ENCODE assay signal across 12 mouse cellular contexts in the genomic region with DNA sequence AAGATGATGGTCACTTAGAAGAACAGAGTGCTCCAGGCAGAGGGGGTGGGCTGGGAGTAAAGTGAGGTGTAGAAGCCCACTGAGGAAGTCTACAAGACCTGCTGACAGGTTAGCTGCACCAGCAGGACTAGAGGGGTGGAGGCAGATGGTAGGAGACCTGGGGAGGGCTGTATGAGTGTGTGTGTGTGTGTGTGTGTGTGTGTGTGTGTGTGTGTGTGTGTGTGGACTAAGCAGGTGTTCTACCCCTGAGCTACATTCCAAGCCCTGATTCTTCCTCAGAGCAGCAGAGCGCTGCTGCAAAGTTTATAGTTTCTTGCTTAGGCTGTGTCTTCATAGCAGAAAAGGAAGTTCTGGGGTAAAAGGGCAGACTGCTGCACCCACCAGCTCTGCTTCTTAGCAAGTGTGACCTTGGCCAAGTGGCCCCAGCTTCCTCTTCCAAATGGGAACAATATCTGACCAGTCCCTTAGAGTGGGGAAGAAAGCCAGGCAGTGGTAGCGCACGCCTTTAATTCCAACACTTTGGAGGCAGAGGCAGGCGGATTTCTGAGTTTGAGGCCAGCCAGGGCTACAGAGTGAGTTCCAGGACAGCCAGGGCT. TPM values are rescaled to one million over a fixed set of nuclear protein-coding genes. Genes with fewer than 3 reads are reported as not detected.
DNase-seq lines count a peak whose midpoint lies in the region; ATAC-seq and TF ChIP-seq lines count a peak whose summit lies in the region.
"Had no signal": no experiment of that assay in that cellular context is flagged by ENCODE, and none has a peak within 500 bp of the region (broad histone marks: within the 10 kb centered on the region; RNA-seq: fewer than 3 reads in every experiment).

No protein-coding gene starts in this region.

- no peaks in the 10 kb centered on the region for H3K27me3 ChIP-seq in heart, embryonic 11.5 days (ENCODE audit: control insufficient read depth, insufficient read depth, low read length)
- no peaks in the 10 kb centered on the region for H3K27me3 ChIP-seq in lung, embryonic 16.5 days (ENCODE audit: control insufficient read depth, insufficient read depth, low read depth, low read length)
- H3K27me3 ChIP-seq in limb, embryonic 14.5 days (ENCODE audit: control insufficient read depth, insufficient read depth, low read length), result no peaks in the 10 kb centered on the region
- no peaks in the 10 kb centered on the region for H3K27me3 ChIP-seq in stomach, embryonic 16.5 days (ENCODE audit: control insufficient read depth, insufficient read depth, low read length)
- H3K27me3 ChIP-seq in midbrain, embryonic 16.5 days (ENCODE audit: control insufficient read depth, insufficient read depth, low read depth, low read length), result no peaks in the 10 kb centered on the region
- H3K27me3 ChIP-seq: forebrain, embryonic 15.5 days had no signal

- DNase-seq in heart, adult 9 months (ENCODE audit: low spot score in 2 of 2), result no peak
- no peak for DNase-seq in lung, postnatal 10 days
- DNase-seq in limb, embryonic 14.5 days (ENCODE audit: low spot score), result no peak
- DNase-seq in right cerebral cortex, postnatal 10 days (ENCODE audit: low spot score in 2 of 2), result no peak
- DNase-seq: right cerebral cortex, adult 18-20 months had no signal

- no peak overlapping the region for H3K4me3 ChIP-seq in heart, embryonic 11.5 days (ENCODE audit: low read depth, low read length)
- no peak overlapping the region for H3K4me3 ChIP-seq in lung, embryonic 16.5 days (ENCODE audit: low read length)
- no peak overlapping the region for H3K4me3 ChIP-seq in limb, embryonic 14.5 days (replicated peaks; ENCODE audit: low read length)
- H3K4me3 ChIP-seq in stomach, embryonic 16.5 days (replicated peaks; ENCODE audit: low read length), result no peak overlapping the region
- no peak overlapping the region for H3K4me3 ChIP-seq in midbrain, embryonic 16.5 days (ENCODE audit: low read depth, low read length)
- H3K4me3 ChIP-seq: forebrain, embryonic 15.5 days had no signal

- H3K27ac ChIP-seq in heart, embryonic 11.5 days (ENCODE audit: low read depth, low read length), result no peak overlapping the region
- H3K27ac ChIP-seq in lung, embryonic 16.5 days (ENCODE audit: low read length), result peak overlapping the region; percentile 70; the same call in 1 of the 2 replicates
- H3K27ac ChIP-seq in limb, embryonic 14.5 days (replicated peaks; ENCODE audit: low read depth, low read length), result peak overlapping the region; percentile 82
- peak overlapping the region; percentile 80 for H3K27ac ChIP-seq in stomach, embryonic 16.5 days (ENCODE audit: low read length)
- H3K27ac ChIP-seq in midbrain, embryonic 16.5 days (ENCODE audit: low read length), result no peak overlapping the region
- H3K27ac ChIP-seq: forebrain, embryonic 15.5 days had no signal

- no peaks in the 10 kb centered on the region for H3K9me3 ChIP-seq in heart, embryonic 11.5 days (replicated peaks; ENCODE audit: control insufficient read depth, low read length)
- H3K9me3 ChIP-seq in lung, embryonic 16.5 days (ENCODE audit: control insufficient read depth, low read length), result no peaks in the 10 kb centered on the region
- H3K9me3 ChIP-seq in limb, embryonic 14.5 days (ENCODE audit: control insufficient read depth, low read length), result no peaks in the 10 kb centered on the region
- no peaks in the 10 kb centered on the region for H3K9me3 ChIP-seq in stomach, embryonic 16.5 days (replicated peaks; ENCODE audit: control insufficient read depth, low read length)
- no peaks in the 10 kb centered on the region for H3K9me3 ChIP-seq in midbrain, embryonic 16.5 days (replicated peaks; ENCODE audit: control insufficient read depth, low read length, poor library complexity, severe bottlenecking)
- H3K9me3 ChIP-seq: forebrain, embryonic 15.5 days had no signal

- ATAC-seq in heart, embryonic 11.5 days (replicated peaks; ENCODE audit: insufficient number of reproducible peaks, low FRiP score, low TSS enrichment), result no peak
- 0 out of 2 replicates have a peak, but pooled peaks have one; percentile 31 for ATAC-seq in lung, embryonic 16.5 days (ENCODE audit: low read depth)
- no peak for ATAC-seq in limb, embryonic 14.5 days (ENCODE audit: low FRiP score, low read depth)
- ATAC-seq in stomach, embryonic 16.5 days (ENCODE audit: insufficient read depth, low FRiP score), result no peak
- ATAC-seq in midbrain, embryonic 16.5 days, result no peak
- ATAC-seq: forebrain, embryonic 15.5 days had no signal

- TF ChIP-seq POLR2A in limb, embryonic 14.5 days (IDR thresholded peaks at IDR 0.05; ENCODE audit: borderline replicate concordance, extremely low read depth, insufficient read depth, insufficient read length), result no peak

- no peaks in the 10 kb centered on the region for H3K36me3 ChIP-seq in heart, embryonic 11.5 days (ENCODE audit: control insufficient read depth, insufficient read depth, low read length)
- H3K36me3 ChIP-seq in lung, embryonic 16.5 days (ENCODE audit: control insufficient read depth, insufficient read depth, low read length), result no peaks in the 10 kb centered on the region
- H3K36me3 ChIP-seq in limb, embryonic 14.5 days (ENCODE audit: control insufficient read depth, insufficient read depth, low read length), result no peaks in the 10 kb centered on the region
- no peaks in the 10 kb centered on the region for H3K36me3 ChIP-seq in stomach, embryonic 16.5 days (ENCODE audit: control insufficient read depth, insufficient read depth, low read length)
- no peaks in the 10 kb centered on the region for H3K36me3 ChIP-seq in midbrain, embryonic 16.5 days (ENCODE audit: control insufficient read depth, insufficient read depth, low read length)
- H3K36me3 ChIP-seq: forebrain, embryonic 15.5 days had no signal

- peak overlapping the region; percentile 6; the same call in 1 of the 2 replicates for H3K9ac ChIP-seq in heart, embryonic 11.5 days (ENCODE audit: low read depth, low read length)
- H3K9ac ChIP-seq in lung, embryonic 16.5 days (ENCODE audit: low read length), result no peak overlapping the region
- H3K9ac ChIP-seq in limb, embryonic 14.5 days (ENCODE audit: low read depth, low read length, severe bottlenecking), result no peak overlapping the region
- no peak overlapping the region for H3K9ac ChIP-seq in stomach, embryonic 16.5 days (ENCODE audit: low read length)
- no peak overlapping the region for H3K9ac ChIP-seq in midbrain, embryonic 16.5 days (ENCODE audit: low read depth, low read length)
- H3K9ac ChIP-seq: forebrain, embryonic 15.5 days had no signal

- 84% methylated on average over 4 of the region's 4 CpGs for WGBS in heart, embryonic 11.5 days (ENCODE audit: insufficient replicate concordance)
- WGBS in lung, embryonic 16.5 days, result 75% methylated on average over 4 of the region's 4 CpGs
- 64% methylated on average over 4 of the region's 4 CpGs for WGBS in limb, embryonic 14.5 days
- WGBS in stomach, embryonic 16.5 days, result 85% methylated on average over 4 of the region's 4 CpGs
- WGBS in midbrain, embryonic 16.5 days, result 93% methylated on average over 4 of the region's 4 CpGs

- H3K4me2 ChIP-seq in heart, embryonic 11.5 days, result no peak overlapping the region
- H3K4me2 ChIP-seq in lung, embryonic 16.5 days (ENCODE audit: low read depth, low read length), result no peak overlapping the region
- no peak overlapping the region for H3K4me2 ChIP-seq in limb, embryonic 14.5 days (replicated peaks; ENCODE audit: low read depth, low read length, severe bottlenecking)
- H3K4me2 ChIP-seq in stomach, embryonic 16.5 days (ENCODE audit: low read depth, low read length), result no peak overlapping the region
- no peak overlapping the region for H3K4me2 ChIP-seq in midbrain, embryonic 16.5 days (ENCODE audit: low read length)
- H3K4me2 ChIP-seq: forebrain, embryonic 15.5 days had no signal

- peaks cover 55% of the 10 kb centered on the region for H3K4me1 ChIP-seq in heart, embryonic 11.5 days (ENCODE audit: control insufficient read depth, insufficient read depth, low read length)
- peaks cover 21% of the 10 kb centered on the region for H3K4me1 ChIP-seq in lung, embryonic 16.5 days (replicated peaks; ENCODE audit: control insufficient read depth, insufficient read depth, low read length)
- peaks cover 51% of the 10 kb centered on the region for H3K4me1 ChIP-seq in limb, embryonic 14.5 days (ENCODE audit: control insufficient read depth, insufficient read depth, low read length)
- H3K4me1 ChIP-seq in stomach, embryonic 16.5 days (ENCODE audit: control insufficient read depth, insufficient read depth, low read length), result peaks cover 24% of the 10 kb centered on the region
- no peaks in the 10 kb centered on the region for H3K4me1 ChIP-seq in midbrain, embryonic 16.5 days (ENCODE audit: control insufficient read depth, insufficient read depth, low read length)
- H3K4me1 ChIP-seq: forebrain, embryonic 15.5 days had no signal

RNA-seq across cellular contexts. Expression of gene Ubtd1, which starts 18.2 kb away (rescaled TPM):
- 9.7 and 10.2 TPM in 2 replicates for polyA plus RNA-seq in heart, embryonic 11.5 days (2014; fragmentation: Nextera tagmentation; extraction: Ambion mirVana)
- 13.8 and 14.5 TPM in 2 replicates for polyA plus RNA-seq in lung, embryonic 16.5 days (2015; fragmentation: Nextera tagmentation; extraction: Ambion mirVana)
- polyA plus RNA-seq in limb, embryonic 14.5 days (2012; rRNA removed), result 38.9 and 50.1 TPM in 2 replicates
- 19.4 and 19.7 TPM in 2 replicates for polyA plus RNA-seq in limb, embryonic 14.5 days (2014; fragmentation: Nextera tagmentation; extraction: Ambion mirVana)
- polyA plus RNA-seq in stomach, embryonic 16.5 days (2015; fragmentation: Nextera tagmentation; extraction: Ambion mirVana), result 13.4 and 14.8 TPM in 2 replicates
- 9.1 and 10.1 TPM in 2 replicates for polyA plus RNA-seq in midbrain, embryonic 16.5 days (2015; fragmentation: Nextera tagmentation; extraction: Ambion mirVana)

RNA-seq across cellular contexts. Expression of gene Mms19, which starts 18.8 kb away (rescaled TPM):
- 24.8 and 26.9 TPM in 2 replicates for polyA plus RNA-seq in heart, embryonic 11.5 days (2014; fragmentation: Nextera tagmentation; extraction: Ambion mirVana)
- 30.2 and 31.8 TPM in 2 replicates for polyA plus RNA-seq in lung, embryonic 16.5 days (2015; fragmentation: Nextera tagmentation; extraction: Ambion mirVana)
- 83.7 and 102 TPM in 2 replicates for polyA plus RNA-seq in limb, embryonic 14.5 days (2012; rRNA removed)
- polyA plus RNA-seq in limb, embryonic 14.5 days (2014; fragmentation: Nextera tagmentation; extraction: Ambion mirVana), result 30.0 and 36.1 TPM in 2 replicates
- 27.6 and 31.5 TPM in 2 replicates for polyA plus RNA-seq in stomach, embryonic 16.5 days (2015; fragmentation: Nextera tagmentation; extraction: Ambion mirVana)
- polyA plus RNA-seq in midbrain, embryonic 16.5 days (2015; fragmentation: Nextera tagmentation; extraction: Ambion mirVana), result 27.0 and 31.9 TPM in 2 replicates

RNA-seq across cellular contexts. Expression of gene Ankrd2, which starts 36.0 kb away (rescaled TPM):
- not detected in 2 replicates for polyA plus RNA-seq in heart, embryonic 11.5 days (2014; fragmentation: Nextera tagmentation; extraction: Ambion mirVana)
- polyA plus RNA-seq in lung, embryonic 16.5 days (2015; fragmentation: Nextera tagmentation; extraction: Ambion mirVana), result 0.28 and 0.84 TPM in 2 replicates
- 0.58 and 0.96 TPM in 2 replicates for polyA plus RNA-seq in limb, embryonic 14.5 days (2012; rRNA removed)
- polyA plus RNA-seq in limb, embryonic 14.5 days (2014; fragmentation: Nextera tagmentation; extraction: Ambion mirVana), result 0.66 and 1.5 TPM in 2 replicates
- 0.84 TPM in 1 of 2 replicates, not detected in the other for polyA plus RNA-seq in stomach, embryonic 16.5 days (2015; fragmentation: Nextera tagmentation; extraction: Ambion mirVana)
- 0.71 and 0.94 TPM in 2 replicates for polyA plus RNA-seq in midbrain, embryonic 16.5 days (2015; fragmentation: Nextera tagmentation; extraction: Ambion mirVana)
- polyA plus RNA-seq: hindbrain, embryonic 11.5 days had no signal

RNA-seq across cellular contexts. Expression of gene Hoga1, which starts 45.6 kb away (rescaled TPM):
- 0.72 and 1.6 TPM in 2 replicates for polyA plus RNA-seq in heart, embryonic 11.5 days (2014; fragmentation: Nextera tagmentation; extraction: Ambion mirVana)
- polyA plus RNA-seq in lung, embryonic 16.5 days (2015; fragmentation: Nextera tagmentation; extraction: Ambion mirVana), result 1.3 and 2.9 TPM in 2 replicates
- 3.5 and 3.7 TPM in 2 replicates for polyA plus RNA-seq in limb, embryonic 14.5 days (2012; rRNA removed)
- 2.0 and 2.4 TPM in 2 replicates for polyA plus RNA-seq in limb, embryonic 14.5 days (2014; fragmentation: Nextera tagmentation; extraction: Ambion mirVana)
- polyA plus RNA-seq in stomach, embryonic 16.5 days (2015; fragmentation: Nextera tagmentation; extraction: Ambion mirVana), result 3.5 and 3.6 TPM in 2 replicates
- polyA plus RNA-seq in midbrain, embryonic 16.5 days (2015; fragmentation: Nextera tagmentation; extraction: Ambion mirVana), result 1.6 and 1.7 TPM in 2 replicates

RNA-seq across cellular contexts. Expression of gene 4933411K16Rik, which starts 52.3 kb away (rescaled TPM):
- polyA plus RNA-seq in heart, embryonic 11.5 days (2014; fragmentation: Nextera tagmentation; extraction: Ambion mirVana), result not detected in 2 replicates
- not detected in 2 replicates for polyA plus RNA-seq in lung, embryonic 16.5 days (2015; fragmentation: Nextera tagmentation; extraction: Ambion mirVana)
- 0.34 and 0.49 TPM in 2 replicates for polyA plus RNA-seq in limb, embryonic 14.5 days (2012; rRNA removed)
- 0.33 TPM in 1 of 2 replicates, not detected in the other for polyA plus RNA-seq in limb, embryonic 14.5 days (2014; fragmentation: Nextera tagmentation; extraction: Ambion mirVana)
- polyA plus RNA-seq in stomach, embryonic 16.5 days (2015; fragmentation: Nextera tagmentation; extraction: Ambion mirVana), result not detected in 2 replicates
- polyA plus RNA-seq in midbrain, embryonic 16.5 days (2015; fragmentation: Nextera tagmentation; extraction: Ambion mirVana), result not detected in 2 replicates
- polyA plus RNA-seq: forebrain, embryonic 15.5 days; hindbrain, embryonic 11.5 days; thymus, postnatal 0 days had no signal

Comparison
In these comparisons a context has a peak if more than half of its experiments do, and no peak if none do; other contexts are left out.
1. H3K27ac ChIP-seq: peak in lung, embryonic 16.5 days (single experiment), limb, embryonic 14.5 days (single experiment) and stomach, embryonic 16.5 days (single experiment); none in heart, embryonic 11.5 days (single experiment) and midbrain, embryonic 16.5 days (single experiment).